Mouse (Mus musculus) MEL (cell line): ENCODE measurements around the gene Smok3b.

Source experiments
- CTCF ChIP-seq, 3 experiments: IDR thresholded peaks in 2 of 3; conservative IDR thresholded peaks in 1 of 3; 2 replicates each; pipeline ENCODE4 v1.5.1; 2011 to 2012; ENCODE audit warnings: low read length in 3 of 3, low read depth in 2 of 3, mild to moderate bottlenecking in 2 of 3, improper control_type of control experiment in 1 of 3, inconsistent platforms in 1 of 3, mixed read lengths in 1 of 3, moderate library complexity in 1 of 3; ENCODE audit not compliant: control insufficient read depth in 1 of 3, insufficient read depth in 1 of 3, poor library complexity in 1 of 3, severe bottlenecking in 1 of 3
- E2F4 ChIP-seq: IDR thresholded peaks from 2 replicates; pipeline ENCODE4 v1.6.1; 2011; ENCODE audit warnings: low read depth, low read length, improper control_type of control experiment, borderline replicate concordance
- EP300 ChIP-seq, 2 experiments: IDR thresholded peaks; 2 replicates each; pipeline ENCODE4 v1.6.1; 2011; ENCODE audit warnings: improper control_type of control experiment in 2 of 2, low read length in 2 of 2, low read depth in 1 of 2, mild to moderate bottlenecking in 1 of 2
- GATA1 ChIP-seq: IDR thresholded peaks from 2 replicates; pipeline ENCODE4 v1.6.1; 2011; ENCODE audit warnings: low read depth, low read length, improper control_type of control experiment
- KAT2A ChIP-seq: conservative IDR thresholded peaks from 2 replicates; pipeline ENCODE4 v1.6.1; 2012; ENCODE audit warnings: low read depth, low read length, improper control_type of control experiment, inconsistent platforms
- MYB ChIP-seq: IDR thresholded peaks from 2 replicates; pipeline ENCODE4 v1.6.1; 2011; ENCODE audit warnings: mild to moderate bottlenecking, low read depth, low read length, improper control_type of control experiment
- POLR2A ChIP-seq, 2 experiments: IDR thresholded peaks; 2 replicates each; pipeline ENCODE4 v1.6.1; 2011 to 2012; ENCODE audit warnings: low read length in 2 of 2, mild to moderate bottlenecking in 2 of 2, control low read depth in 1 of 2, improper control_type of control experiment in 1 of 2, low read depth in 1 of 2, moderate library complexity in 1 of 2; ENCODE audit not compliant: control insufficient read depth in 1 of 2, insufficient read depth in 1 of 2, poor library complexity in 1 of 2
- SIN3A ChIP-seq: IDR thresholded peaks from 2 replicates; pipeline ENCODE4 v1.6.1; 2012; ENCODE audit warnings: low read length, improper control_type of control experiment, inconsistent platforms
- TAL1 ChIP-seq: IDR thresholded peaks from 2 replicates; pipeline ENCODE4 v1.6.1; 2012; ENCODE audit warnings: mild to moderate bottlenecking, inconsistent platforms, low read length, moderate library complexity, mixed read lengths
- UBTF ChIP-seq: IDR thresholded peaks from 2 replicates; pipeline ENCODE4 v1.6.1; 2012; ENCODE audit warnings: low read depth, mild to moderate bottlenecking, inconsistent platforms, low read length, improper control_type of control experiment, moderate library complexity, borderline replicate concordance; ENCODE audit not compliant: insufficient read depth
- USF1 ChIP-seq: IDR thresholded peaks from 2 replicates; pipeline ENCODE4 v1.6.1; 2014; ENCODE audit warnings: low read depth, mild to moderate bottlenecking, inconsistent platforms, low read length, improper control_type of control experiment, moderate library complexity
- USF2 ChIP-seq, 2 experiments: IDR thresholded peaks; 2 replicates each; pipeline ENCODE4 v1.6.1; 2011 to 2012; ENCODE audit warnings: improper control_type of control experiment in 2 of 2, low read length in 2 of 2, borderline replicate concordance in 1 of 2, inconsistent platforms in 1 of 2, low read depth in 1 of 2, mild to moderate bottlenecking in 1 of 2; ENCODE audit not compliant: insufficient read depth in 1 of 2

DNA sequence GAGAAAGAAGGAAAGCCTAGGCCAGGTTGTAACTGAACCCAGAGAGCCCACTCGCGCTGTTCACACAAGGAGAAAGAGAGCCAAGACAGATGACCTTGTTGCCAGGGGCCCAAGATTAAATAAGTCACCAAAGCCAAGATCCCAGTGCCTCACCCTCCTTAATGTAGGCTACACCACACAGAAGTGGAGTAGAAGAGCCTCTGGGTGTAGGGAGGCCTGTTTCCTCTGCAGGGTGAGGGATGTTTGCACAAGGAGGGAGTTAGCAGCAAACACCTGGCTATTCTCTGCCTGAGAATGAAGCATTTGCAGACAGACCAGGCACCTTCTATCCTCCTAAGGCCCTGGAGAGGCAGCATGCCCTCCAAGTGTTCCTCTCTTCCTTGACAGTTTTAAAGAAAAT is 4.7 kb upstream of the Smok3b start:
- TF ChIP-seq UBTF (no peak), MYB (no peak), EP300 (IDR thresholded peaks at IDR 0.05; ENCODE audit: low read depth in 1 of 2, low read length in 2 of 2) (no peak), CTCF (IDR thresholded peaks at IDR 0.05 in 2 of 3, conservative IDR thresholded peaks at IDR 0.05 in 1 of 3; ENCODE audit: control insufficient read depth in 1 of 3, insufficient read depth in 1 of 3, low read depth in 2 of 3, low read length in 3 of 3, poor library complexity in 1 of 3, severe bottlenecking in 1 of 3) (no peak), USF2 (IDR thresholded peaks at IDR 0.05; ENCODE audit: borderline replicate concordance in 1 of 2, insufficient read depth in 1 of 2, low read depth in 1 of 2, low read length in 2 of 2) (no peak), POLR2A (IDR thresholded peaks at IDR 0.05; ENCODE audit: control insufficient read depth in 1 of 2, insufficient read depth in 1 of 2, low read depth in 1 of 2, low read length in 2 of 2, poor library complexity in 1 of 2) (no peak), GATA1 (no peak), USF1 (no peak), SIN3A (no peak), E2F4 (no peak), KAT2A (no peak), TAL1 (no peak)
